Mouse (Mus musculus) myocyte (in vitro differentiated cells): ENCODE measurements around the gene Asap2. TPM values are rescaled to one million over a fixed set of nuclear protein-coding genes. Genes with fewer than 3 reads are reported as not detected.

ENCODE experiments used
- H3K27me3 ChIP-seq: one replicate; pipeline ENCODE4 v1.6.1; 2011; ENCODE audit not compliant: control insufficient read depth, insufficient read depth, insufficient read length
- H3K36me3 ChIP-seq: one replicate; pipeline ENCODE4 v1.6.1; 2011; ENCODE audit not compliant: control insufficient read depth, insufficient read depth
- H3K4me2 ChIP-seq: one replicate; pipeline ENCODE4 v1.6.1; 2011; ENCODE audit warnings: low read depth, control low read depth
- H3K4me3 ChIP-seq: one replicate; pipeline ENCODE4 v1.5.1; 2011; ENCODE audit warnings: mild to moderate bottlenecking, control low read depth, moderate library complexity
- H3K79me2 ChIP-seq: one replicate; pipeline ENCODE4 v1.6.1; 2011; ENCODE audit not compliant: control insufficient read depth, insufficient read depth
- H3ac ChIP-seq: one replicate; pipeline ENCODE4 v1.6.1; 2011; ENCODE audit not compliant: control insufficient read depth, insufficient read length
- CEBPB ChIP-seq: IDR thresholded peaks from 2 replicates; pipeline ENCODE4 v1.6.1; 2011; ENCODE audit warnings: mild to moderate bottlenecking, moderate library complexity; ENCODE audit not compliant: poor library complexity, insufficient read depth, severe bottlenecking
- E2F4 ChIP-seq: IDR thresholded peaks from one replicate; pipeline ENCODE4 v1.6.1; 2011; ENCODE audit warnings: mild to moderate bottlenecking, control low read depth, moderate library complexity; ENCODE audit not compliant: insufficient read depth
- MAX ChIP-seq: IDR thresholded peaks from one replicate; pipeline ENCODE4 v1.6.1; 2011; ENCODE audit warnings: low read depth, mild to moderate bottlenecking, control low read depth
- MYOD1 ChIP-seq, 3 experiments: IDR thresholded peaks; one replicate each; pipeline ENCODE4 v1.6.1; 2011; ENCODE audit warnings: control low read depth in 2 of 3, low read depth in 2 of 3, mild to moderate bottlenecking in 2 of 3, moderate library complexity in 1 of 3; ENCODE audit not compliant: insufficient read length in 2 of 3, control insufficient read depth in 1 of 3
- MYOG ChIP-seq, 3 experiments: IDR thresholded peaks; one replicate each; pipeline ENCODE4 v1.6.1; 2011; ENCODE audit warnings: control low read depth in 2 of 3, low read depth in 2 of 3, mild to moderate bottlenecking in 2 of 3; ENCODE audit not compliant: insufficient read length in 2 of 3, control insufficient read depth in 1 of 3, insufficient read depth in 1 of 3
- POLR2A ChIP-seq: IDR thresholded peaks from one replicate; pipeline ENCODE4 v1.6.1; 2011; ENCODE audit warnings: low read depth, mild to moderate bottlenecking, control low read depth, moderate library complexity; ENCODE audit not compliant: insufficient read length
- POLR2AphosphoS2 ChIP-seq: IDR thresholded peaks from one replicate; pipeline ENCODE4 v1.6.1; 2011; ENCODE audit warnings: low read depth, control low read depth; ENCODE audit not compliant: insufficient read length
- REST ChIP-seq: IDR thresholded peaks from one replicate; pipeline ENCODE4 v1.6.1; 2011; ENCODE audit warnings: mild to moderate bottlenecking, control low read depth, moderate library complexity; ENCODE audit not compliant: insufficient read depth, insufficient read length
- SRF ChIP-seq: IDR thresholded peaks from one replicate; pipeline ENCODE4 v1.6.1; 2011; ENCODE audit warnings: low read depth; ENCODE audit not compliant: control insufficient read depth, insufficient read length
- TCF12 ChIP-seq: IDR thresholded peaks from one replicate; pipeline ENCODE4 v1.6.1; 2011; ENCODE audit warnings: mild to moderate bottlenecking, control low read depth; ENCODE audit not compliant: poor library complexity, insufficient read depth, severe bottlenecking
- TCF3 ChIP-seq: IDR thresholded peaks from one replicate; pipeline ENCODE4 v1.6.1; 2011; ENCODE audit warnings: low read depth, control low read depth; ENCODE audit not compliant: insufficient read length
- USF1 ChIP-seq: IDR thresholded peaks from one replicate; pipeline ENCODE4 v1.6.1; 2011; ENCODE audit warnings: low read depth, mild to moderate bottlenecking, control low read depth, moderate library complexity
- polyA plus RNA-seq: library from polyadenylated mRNA; unstranded; fragments of >200 nt; fragmentation: generic; extraction: Trizol; gene quantifications from one replicate; pipeline ENCODE4 v1.2.1, GENCODE M21; 2012; ENCODE audit warnings: missing spikeins

Gene Asap2
- polyA plus RNA-seq, 1 experiment, result 3.2 TPM

DNA sequence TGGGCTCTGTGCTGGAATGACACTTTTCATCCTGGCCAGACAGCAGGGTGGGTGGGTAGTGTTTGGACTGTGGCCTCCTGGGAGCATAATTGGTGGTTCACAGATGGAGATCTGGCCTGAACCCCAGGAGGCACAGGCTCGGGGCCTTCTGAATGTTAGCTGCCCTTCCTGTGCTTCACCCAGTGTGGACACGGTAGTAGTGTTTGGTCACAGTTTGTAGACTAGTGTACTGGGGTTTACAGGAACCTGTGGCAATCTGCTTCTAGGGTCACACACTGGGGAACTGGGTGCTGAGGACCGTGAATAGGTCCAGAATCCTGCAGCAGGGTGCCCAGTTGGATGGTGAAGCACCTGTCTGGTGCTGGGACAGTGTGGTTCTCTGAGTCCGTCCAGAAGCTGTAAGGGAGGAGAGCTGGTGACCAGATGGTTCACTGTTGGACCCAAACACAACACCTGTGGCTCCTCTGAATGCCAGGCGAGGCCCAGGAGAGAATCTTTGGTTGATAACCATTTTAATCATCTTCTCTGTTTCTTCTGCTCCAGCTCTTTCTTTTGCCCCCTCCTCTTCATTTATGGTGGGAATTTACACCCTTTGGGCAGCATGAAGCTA lies 151.5 kb downstream of the Asap2 start:
- no peak overlapping the region for H3ac ChIP-seq
- TF ChIP-seq TCF3, result no peak
- no peak for TF ChIP-seq E2F4
- no peak overlapping the region for H3K4me3 ChIP-seq
- no peaks in the 10 kb centered on the region for H3K36me3 ChIP-seq
- no peak overlapping the region for H3K4me2 ChIP-seq
- H3K79me2 ChIP-seq, result peaks cover 6% of the 10 kb centered on the region
- H3K27me3 ChIP-seq, result no peaks in the 10 kb centered on the region

DNA sequence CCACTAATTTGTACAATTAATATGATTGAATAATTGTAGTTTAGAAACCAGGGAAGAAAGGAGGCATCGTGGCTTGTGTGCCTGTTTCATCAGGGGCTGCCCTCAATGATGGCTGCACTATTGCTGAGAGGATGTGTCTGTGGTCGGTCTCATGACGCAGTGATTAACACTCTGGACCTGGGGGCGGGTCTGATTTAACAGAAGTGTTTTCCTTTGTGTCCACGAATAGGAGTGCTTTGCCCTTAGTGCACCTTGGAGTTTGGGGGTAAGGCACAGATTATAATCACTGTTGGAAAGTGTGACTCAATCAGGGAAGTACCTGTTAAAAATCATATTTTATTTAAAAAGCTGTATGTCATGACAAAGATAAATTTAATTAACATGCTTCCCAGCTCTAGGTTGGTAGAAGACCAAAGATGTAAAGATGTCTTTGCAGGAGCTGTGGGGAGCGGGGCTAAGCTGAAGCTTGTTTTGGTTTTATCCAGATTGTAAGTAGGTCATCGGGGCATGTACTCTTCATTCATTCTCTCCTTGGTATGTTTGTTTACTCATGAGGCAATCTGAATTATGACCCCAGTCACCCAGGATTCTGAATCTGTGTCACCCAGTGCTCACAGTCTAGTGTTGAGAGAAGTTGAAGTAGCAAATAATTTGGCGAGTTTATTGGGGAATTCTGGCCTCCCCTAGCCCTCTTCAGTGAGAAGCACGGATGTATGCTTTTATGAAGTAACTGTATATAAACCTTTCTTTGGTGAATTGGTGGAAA lies 152.4 kb downstream of the Asap2 start:
- Histone ChIP-seq H3K36me3 (no peaks in the 10 kb centered on the region), H3K4me2 (no peak overlapping the region), H3K27me3 (no peaks in the 10 kb centered on the region), H3K4me3 (no peak overlapping the region), H3K79me2 (peaks cover 5% of the 10 kb centered on the region), H3ac (no peak overlapping the region)
- TF ChIP-seq MYOD1 (IDR thresholded peaks at IDR 0.05; ENCODE audit: control insufficient read depth in 1 of 3, insufficient read length in 2 of 3, low read depth in 2 of 3) (no peak), MAX (no peak), MYOG (IDR thresholded peaks at IDR 0.05; ENCODE audit: control insufficient read depth in 1 of 3, insufficient read depth in 1 of 3, insufficient read length in 2 of 3, low read depth in 2 of 3) (no peak), SRF (no peak), POLR2AphosphoS2 (no peak), E2F4 (no peak), REST (no peak), TCF12 (no peak), TCF3 (no peak), POLR2A (no peak), CEBPB (no peak), USF1 (no peak)

DNA sequence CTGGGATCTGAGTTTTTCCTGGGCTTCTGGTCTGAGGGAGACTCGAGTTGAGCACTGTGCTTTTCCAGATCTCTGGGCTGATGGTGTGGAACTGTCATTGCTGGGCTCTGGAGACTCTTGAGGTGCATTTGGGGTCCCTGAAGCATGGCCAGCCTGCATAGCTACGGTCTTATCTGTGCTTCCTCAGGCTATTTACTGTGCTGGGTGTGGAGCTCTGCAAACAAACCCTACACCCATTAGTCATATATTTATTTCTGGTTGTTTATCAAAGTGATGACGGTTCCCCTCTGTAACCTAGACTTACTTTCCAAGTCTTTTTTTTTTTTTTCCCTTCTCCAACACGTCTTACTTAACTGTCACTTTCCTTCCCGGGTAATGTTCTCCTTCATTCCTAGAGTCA lies 154.3 kb downstream of the Asap2 start:
- Histone ChIP-seq H3K36me3 (no peaks in the 10 kb centered on the region), H3K4me2 (peak overlapping the region; percentile 18), H3ac (no peak overlapping the region), H3K4me3 (no peak overlapping the region), H3K79me2 (peaks cover 5% of the 10 kb centered on the region), H3K27me3 (no peaks in the 10 kb centered on the region)
- TF ChIP-seq USF1, result no peak
- TF ChIP-seq REST, result no peak
- no peak for TF ChIP-seq POLR2AphosphoS2
- TF ChIP-seq TCF12, result no peak
- no peak for TF ChIP-seq MAX
- no peak for TF ChIP-seq MYOD1 (IDR thresholded peaks at IDR 0.05; ENCODE audit: control insufficient read depth in 1 of 3, insufficient read length in 2 of 3, low read depth in 2 of 3)
- no peak for TF ChIP-seq MYOG (IDR thresholded peaks at IDR 0.05; ENCODE audit: control insufficient read depth in 1 of 3, insufficient read depth in 1 of 3, insufficient read length in 2 of 3, low read depth in 2 of 3)
- TF ChIP-seq POLR2A, result no peak
- TF ChIP-seq CEBPB, result no peak
- no peak for TF ChIP-seq SRF
- TF ChIP-seq E2F4, result no peak
- no peak for TF ChIP-seq TCF3

GRCm38 (mm10) chr12:21145050-21145449 lies 154.8 kb downstream of the Asap2 start:
- no peaks in the 10 kb centered on the region for H3K27me3 ChIP-seq
- no peak overlapping the region for H3ac ChIP-seq
- H3K4me3 ChIP-seq, result no peak overlapping the region
- TF ChIP-seq MYOD1 (IDR thresholded peaks at IDR 0.05; ENCODE audit: control insufficient read depth in 1 of 3, insufficient read length in 2 of 3, low read depth in 2 of 3) (no peak), USF1 (no peak), REST (no peak), MYOG (IDR thresholded peaks at IDR 0.05; ENCODE audit: control insufficient read depth in 1 of 3, insufficient read depth in 1 of 3, insufficient read length in 2 of 3, low read depth in 2 of 3) (no peak), TCF12 (no peak), MAX (no peak), POLR2AphosphoS2 (no peak), CEBPB (no peak)
- no peaks in the 10 kb centered on the region for H3K36me3 ChIP-seq
- H3K79me2 ChIP-seq, result peaks cover 5% of the 10 kb centered on the region
- H3K4me2 ChIP-seq, result peak overlapping the region; percentile 18

GRCm38 (mm10) chr12:21146826-21147225 lies 156.6 kb downstream of the Asap2 start:
- Histone ChIP-seq H3K4me3 (no peak overlapping the region), H3ac (no peak overlapping the region), H3K4me2 (no peak overlapping the region), H3K79me2 (peaks cover 2% of the 10 kb centered on the region), H3K36me3 (no peaks in the 10 kb centered on the region), H3K27me3 (no peaks in the 10 kb centered on the region)
- TF ChIP-seq MYOG (IDR thresholded peaks at IDR 0.05; ENCODE audit: control insufficient read depth in 1 of 3, insufficient read depth in 1 of 3, insufficient read length in 2 of 3, low read depth in 2 of 3), result no peak
- TF ChIP-seq REST, result no peak
- TF ChIP-seq MAX, result no peak
